Mouse (Mus musculus): ENCODE data around the gene Havcr1. TPM values are rescaled to one million over a fixed set of nuclear protein-coding genes. Genes with fewer than 3 reads are reported as not detected.
"Not testable (repeated sequence)": the region's sequence is repeated elsewhere in the genome, so short reads cannot be mapped to it uniquely, and the experiment has no call there.

Havcr1 gene
- polyA plus RNA-seq, 1 experiment from 2014 or later = not detected

- H3K9me3 ChIP-seq = no peaks in the 10 kb centered on the region
- no peaks in the 10 kb centered on the region for H3K36me3 ChIP-seq
- no peak overlapping the region for H3K4me3 ChIP-seq
- no peak overlapping the region for H3K27ac ChIP-seq (replicated peaks)
- H3K4me1 ChIP-seq (replicated peaks) = no peaks in the 10 kb centered on the region
- ATAC-seq (ENCODE audit: low read depth) = no peak
- H3K4me2 ChIP-seq = no peak overlapping the region
- H3K9ac ChIP-seq = no peak overlapping the region
- H3K27me3 ChIP-seq = no peaks in the 10 kb centered on the region
- WGBS = 86% methylated on average over 3 of the region's 3 CpGs
Measured at GRCm38 (mm10) chr11:46741716-46742115, 6.8 kb downstream of the Havcr1 start.

- Histone ChIP-seq H3K4me3 (no peak overlapping the region), H3K9ac (no peak overlapping the region), H3K27me3 (no peaks in the 10 kb centered on the region), H3K27ac (replicated peaks) (no peak overlapping the region), H3K4me1 (replicated peaks) (no peaks in the 10 kb centered on the region), H3K9me3 (no peaks in the 10 kb centered on the region), H3K36me3 (no peaks in the 10 kb centered on the region), H3K4me2 (no peak overlapping the region)
- WGBS = 63% methylated on average over 2 of the region's 2 CpGs
- no peak for ATAC-seq (ENCODE audit: low read depth)
Measured at GRCm38 (mm10) chr11:46747996-46748395, 13.1 kb downstream of the Havcr1 start.

DNA sequence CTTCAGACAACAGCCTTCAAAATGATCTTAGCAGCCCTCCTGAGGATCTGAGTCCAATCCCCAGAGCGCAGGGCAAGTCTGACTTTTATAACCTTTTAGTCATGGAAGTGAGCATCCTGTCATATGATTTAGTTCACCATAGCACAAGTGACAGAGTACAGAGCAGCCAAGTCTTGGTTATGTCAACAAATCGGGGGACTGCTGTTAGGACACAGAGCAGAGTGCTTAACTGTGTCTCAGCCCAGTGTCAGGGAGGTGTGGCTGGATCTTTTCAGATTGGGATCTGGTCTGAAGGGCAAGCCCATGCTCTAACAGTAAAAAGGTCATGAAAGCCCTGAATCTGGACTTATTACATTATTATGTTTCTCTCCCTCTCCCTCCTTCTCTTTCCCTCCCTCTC lies 18.8 kb downstream of the Havcr1 start:
- Histone ChIP-seq H3K27me3 (no peaks in the 10 kb centered on the region), H3K27ac (replicated peaks) (no peak overlapping the region), H3K9ac (no peak overlapping the region), H3K4me2 (no peak overlapping the region), H3K36me3 (no peaks in the 10 kb centered on the region), H3K4me1 (replicated peaks) (no peaks in the 10 kb centered on the region), H3K4me3 (no peak overlapping the region), H3K9me3 (no peaks in the 10 kb centered on the region)
- no peak for ATAC-seq (ENCODE audit: low read depth)
- 73% methylated on average over 2 of the region's 2 CpGs for WGBS

GRCm38 (mm10) chr11:46754669-46755068 lies 19.8 kb downstream of the Havcr1 start:
- no peak for ATAC-seq (ENCODE audit: low read depth)
- Histone ChIP-seq H3K4me3 (no peak overlapping the region), H3K27ac (replicated peaks) (no peak overlapping the region), H3K9ac (no peak overlapping the region), H3K4me2 (no peak overlapping the region), H3K27me3 (no peaks in the 10 kb centered on the region), H3K4me1 (replicated peaks) (no peaks in the 10 kb centered on the region), H3K36me3 (no peaks in the 10 kb centered on the region), H3K9me3 (no peaks in the 10 kb centered on the region)
- 75% methylated on average over 4 of the region's 4 CpGs for WGBS

- not testable (repeated sequence) for H3K36me3 ChIP-seq; ATAC-seq (ENCODE audit: low read depth); H3K9ac ChIP-seq; H3K27ac ChIP-seq (replicated peaks); H3K9me3 ChIP-seq; H3K4me1 ChIP-seq (replicated peaks); H3K4me3 ChIP-seq; H3K4me2 ChIP-seq; H3K27me3 ChIP-seq
- 87% methylated on average over 6 of the region's 6 CpGs for WGBS
Measured at GRCm38 (mm10) chr11:46755714-46756113, 20.8 kb downstream of the Havcr1 start.

GRCm38 (mm10) chr11:46776879-46777278 lies 42.0 kb downstream of the Havcr1 start:
- no peaks in the 10 kb centered on the region for H3K36me3 ChIP-seq
- H3K4me2 ChIP-seq = no peak overlapping the region
- no peaks in the 10 kb centered on the region for H3K27me3 ChIP-seq
- H3K4me1 ChIP-seq (replicated peaks) = no peaks in the 10 kb centered on the region
- H3K4me3 ChIP-seq = no peak overlapping the region
- WGBS = 81% methylated on average over 3 of the region's 3 CpGs
- no peak for ATAC-seq (ENCODE audit: low read depth)
- H3K9me3 ChIP-seq = no peaks in the 10 kb centered on the region
- H3K9ac ChIP-seq = no peak overlapping the region
- no peak overlapping the region for H3K27ac ChIP-seq (replicated peaks)

DNA sequence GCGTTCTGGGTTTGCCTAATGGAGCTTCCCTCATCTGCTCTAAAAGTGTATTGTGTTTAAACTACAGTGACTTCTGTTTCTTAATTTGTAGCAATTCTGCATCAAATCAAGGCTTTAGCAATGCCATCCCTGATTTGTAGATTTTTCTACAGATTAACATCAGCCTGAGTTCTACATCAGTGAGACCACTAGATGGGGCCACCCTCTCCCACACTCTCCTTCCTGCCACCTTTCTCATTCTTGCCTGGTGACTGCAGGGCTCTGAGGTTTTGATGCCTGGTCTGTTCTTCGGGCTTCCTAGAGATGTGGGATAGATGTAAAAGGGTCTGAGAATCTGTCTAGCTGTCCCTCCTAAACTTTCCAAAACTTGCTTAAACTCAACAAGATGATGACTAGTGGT lies 44.9 kb downstream of the Havcr1 start:
- H3K4me2 ChIP-seq = no peak overlapping the region
- H3K36me3 ChIP-seq = no peaks in the 10 kb centered on the region
- H3K9me3 ChIP-seq = no peaks in the 10 kb centered on the region
- no peak overlapping the region for H3K9ac ChIP-seq
- no peak for ATAC-seq (ENCODE audit: low read depth)
- 81% methylated on average over 2 of the region's 2 CpGs for WGBS
- H3K4me3 ChIP-seq = no peak overlapping the region
- H3K27ac ChIP-seq (replicated peaks) = no peak overlapping the region
- H3K27me3 ChIP-seq = no peaks in the 10 kb centered on the region
- no peaks in the 10 kb centered on the region for H3K4me1 ChIP-seq (replicated peaks)

DNA sequence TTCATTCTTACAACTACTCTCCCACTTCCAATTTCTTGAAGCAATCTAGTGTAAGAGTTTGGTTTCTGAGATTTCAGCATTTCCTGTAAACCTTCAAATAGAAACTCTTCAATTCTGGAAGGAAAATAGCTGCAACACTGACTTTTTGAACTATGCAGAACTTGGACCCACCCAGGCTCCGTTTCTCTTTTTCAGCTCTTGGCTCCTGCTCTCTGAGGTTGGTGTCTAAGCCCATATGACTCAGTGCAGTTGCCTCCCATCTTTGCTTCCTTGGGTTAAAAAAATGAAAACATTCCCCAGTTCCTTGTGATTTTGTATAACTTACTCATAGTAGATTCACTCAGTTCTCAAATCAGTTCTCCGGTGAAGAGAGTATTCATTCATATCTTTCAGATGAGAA lies 69.6 kb downstream of the Havcr1 start:
- H3K4me2 ChIP-seq = no peak overlapping the region
- H3K9ac ChIP-seq = no peak overlapping the region
- no peaks in the 10 kb centered on the region for H3K9me3 ChIP-seq
- H3K27me3 ChIP-seq = no peaks in the 10 kb centered on the region
- no peaks in the 10 kb centered on the region for H3K36me3 ChIP-seq
- H3K27ac ChIP-seq (replicated peaks) = no peak overlapping the region
- no peak for ATAC-seq (ENCODE audit: low read depth)
- 90% methylated on average over 2 of the region's 2 CpGs for WGBS
- no peaks in the 10 kb centered on the region for H3K4me1 ChIP-seq (replicated peaks)
- no peak overlapping the region for H3K4me3 ChIP-seq

DNA sequence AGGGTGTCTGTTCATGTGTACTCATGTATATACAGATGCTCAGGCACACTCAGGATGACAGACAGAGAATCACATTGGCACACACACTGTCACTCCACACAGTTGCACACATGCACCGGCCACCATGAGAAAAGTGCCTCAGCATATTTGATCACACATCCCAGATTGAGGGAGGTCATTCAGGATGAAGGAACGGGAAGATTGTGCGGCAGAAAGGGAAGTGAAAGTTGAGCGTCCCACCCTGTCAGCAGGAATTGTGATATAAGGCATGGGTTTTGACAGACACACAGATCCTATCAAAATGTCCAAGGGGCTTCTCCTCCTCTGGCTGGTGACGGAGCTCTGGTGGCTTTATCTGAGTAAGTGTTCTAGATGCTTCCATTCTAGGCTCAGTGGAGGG lies 75.6 kb downstream of the Havcr1 start, which contains the start of gene Timd4:
Gene Timd4, plus strand, starts transcription at position 290 of the 400 bp plus-strand sequence.
- Histone ChIP-seq H3K36me3 (no peaks in the 10 kb centered on the region), H3K4me3 (no peak within 1 kb of the TSS), H3K4me1 (replicated peaks) (no peaks in the 10 kb centered on the region), H3K9me3 (no peaks in the 10 kb centered on the region), H3K9ac (no peak within 1 kb of the TSS), H3K27ac (replicated peaks) (no peak within 1 kb of the TSS), H3K27me3 (no peaks in the 10 kb centered on the region), H3K4me2 (no peak within 1 kb of the TSS)
- 91% methylated on average over 5 of the region's 5 CpGs for whole genome bisulfite sequencing
- no peak for ATAC-seq (ENCODE audit: low read depth)

DNA sequence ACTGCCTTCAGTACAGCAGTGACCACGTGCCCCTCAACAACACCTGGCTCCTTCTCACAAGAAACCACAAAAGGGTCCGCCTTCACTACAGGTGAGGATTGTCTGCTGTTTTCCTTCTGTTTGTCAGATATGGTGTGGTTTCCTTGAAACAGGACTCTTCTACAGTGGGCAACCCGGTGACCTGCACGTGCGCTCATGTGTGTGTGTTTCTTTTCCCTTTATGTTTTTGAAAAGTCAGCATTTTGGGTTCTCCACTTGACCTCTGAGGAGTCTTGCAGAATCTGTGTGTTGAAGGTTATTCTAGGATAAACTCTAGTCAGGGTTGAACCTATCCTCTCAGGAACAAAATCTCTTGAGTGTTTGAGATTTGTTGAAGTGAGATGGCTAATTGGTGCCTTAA lies 82.8 kb downstream of the Havcr1 start:
- no peaks in the 10 kb centered on the region for H3K9me3 ChIP-seq
- 91% methylated on average over 5 of the region's 5 CpGs for WGBS
- no peaks in the 10 kb centered on the region for H3K27me3 ChIP-seq
- no peak overlapping the region for H3K4me3 ChIP-seq
- ATAC-seq (ENCODE audit: low read depth) = no peak
- no peaks in the 10 kb centered on the region for H3K4me1 ChIP-seq (replicated peaks)
- no peak overlapping the region for H3K27ac ChIP-seq (replicated peaks)
- H3K4me2 ChIP-seq = no peak overlapping the region
- H3K9ac ChIP-seq = no peak overlapping the region
- H3K36me3 ChIP-seq = no peaks in the 10 kb centered on the region

- ATAC-seq (ENCODE audit: low read depth) = no peak
- Histone ChIP-seq H3K4me1 (replicated peaks) (no peaks in the 10 kb centered on the region), H3K9ac (no peak overlapping the region), H3K4me3 (no peak overlapping the region), H3K36me3 (no peaks in the 10 kb centered on the region), H3K4me2 (no peak overlapping the region), H3K27me3 (no peaks in the 10 kb centered on the region), H3K27ac (replicated peaks) (no peak overlapping the region), H3K9me3 (no peaks in the 10 kb centered on the region)
- 69% methylated on average over 4 of the region's 4 CpGs for WGBS
Measured at GRCm38 (mm10) chr11:46819930-46820329, 85.0 kb downstream of the Havcr1 start.

All from neural tube, embryonic 13.5 days (tissue).